Mouse (Mus musculus): ENCODE measurements around the gene 1700025G04Rik.

- TF ChIP-seq EP300 (optimal IDR thresholded peaks at IDR 0.05) (no peak), CTCF (IDR thresholded peaks at IDR 0.05; ENCODE audit: low read depth) (no peak)
These were observed 19.5 kb downstream of the 1700025G04Rik start for GRCm38 (mm10) chr1:152070441-152070840.
